Mouse (Mus musculus): ENCODE results near the gene Itprip.

Itprip gene

DNA sequence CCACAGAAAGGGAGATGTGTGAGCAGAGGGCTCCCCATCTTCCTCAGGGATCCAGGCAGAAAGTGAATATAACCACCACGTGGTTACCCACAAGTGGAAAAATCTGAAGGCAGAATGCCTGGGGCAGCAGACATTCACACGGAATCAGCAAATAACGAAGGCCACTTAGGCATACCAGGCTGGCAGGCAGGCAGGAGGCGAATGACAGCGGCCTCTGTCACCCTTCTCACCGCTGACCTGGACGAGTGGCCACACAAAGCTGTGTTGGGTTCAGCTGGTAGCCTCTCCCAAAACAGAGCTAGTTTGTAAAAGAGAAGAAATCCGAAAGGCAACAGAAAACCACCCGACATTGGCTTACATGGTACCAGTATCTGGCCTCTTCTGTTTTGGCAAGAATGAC lies 1.1 kb downstream of the Itprip start:
- in situ Hi-C loops (cut with MboI; ENCODE audit: low pct_unique_long_range_greater_than_20kb in 1 of 2, low sequenced_read_pairs in 2 of 2, unreplicated experiment in 1 of 2), result no loop called here

DNA sequence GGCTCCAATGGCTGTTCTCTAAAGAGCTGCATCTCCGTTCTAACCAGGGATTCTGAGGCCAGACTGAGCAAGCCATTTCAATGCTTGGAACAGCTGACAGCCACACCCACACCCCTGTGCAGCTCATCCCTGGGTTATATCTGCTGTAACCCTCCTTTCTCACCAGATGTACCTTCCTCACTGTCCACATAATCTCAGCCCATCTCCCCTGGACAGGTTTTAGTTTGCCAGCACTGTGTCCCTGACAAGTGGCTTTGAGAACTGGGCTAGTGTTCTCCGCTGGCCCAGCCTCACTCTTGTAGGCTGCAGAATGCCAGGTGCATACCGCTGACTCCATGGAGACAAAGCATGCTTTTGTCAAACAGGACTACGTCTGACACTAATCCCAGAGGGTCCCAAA lies 1.7 kb downstream of the Itprip start:
- in situ Hi-C loops (cut with MboI; ENCODE audit: low pct_unique_long_range_greater_than_20kb in 1 of 2, low sequenced_read_pairs in 2 of 2, unreplicated experiment in 1 of 2), result no loop called here

- in situ Hi-C loops (cut with MboI; ENCODE audit: low pct_unique_long_range_greater_than_20kb in 1 of 2, low sequenced_read_pairs in 2 of 2, unreplicated experiment in 1 of 2), result no loop called here
Measured at GRCm38 (mm10) chr19:47915251-47915650, 3.8 kb downstream of the Itprip start.

- in situ Hi-C loops (cut with MboI; ENCODE audit: low pct_unique_long_range_greater_than_20kb in 1 of 2, low sequenced_read_pairs in 2 of 2, unreplicated experiment in 1 of 2), result no loop called here
Measured at GRCm38 (mm10) chr19:47914191-47914590, 4.9 kb downstream of the Itprip start.

GRCm38 (mm10) chr19:47913344-47913743 lies 5.8 kb downstream of the Itprip start:
- in situ Hi-C loops (cut with MboI; ENCODE audit: low pct_unique_long_range_greater_than_20kb in 1 of 2, low sequenced_read_pairs in 2 of 2, unreplicated experiment in 1 of 2), result no loop called here

DNA sequence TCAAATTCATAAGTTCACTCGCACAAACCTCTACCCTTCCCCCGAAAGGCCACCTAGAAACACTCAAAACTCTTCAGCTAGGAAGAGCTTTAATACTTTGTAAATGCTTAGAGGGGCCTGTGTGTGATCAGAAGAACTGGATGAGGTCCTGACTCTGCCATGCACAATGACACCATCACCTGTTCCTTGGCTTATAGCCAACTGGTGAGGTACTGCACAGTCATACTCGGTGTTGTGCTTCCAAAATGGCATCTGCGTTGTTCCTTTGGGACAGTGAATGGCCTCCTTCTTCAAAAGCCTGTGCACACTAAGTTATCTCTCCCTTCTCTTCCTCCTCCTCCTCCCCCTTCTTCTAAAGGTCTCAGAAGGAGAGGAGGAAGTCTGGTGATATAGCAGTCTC lies 8.3 kb downstream of the Itprip start:
- in situ Hi-C loops (cut with MboI; ENCODE audit: low pct_unique_long_range_greater_than_20kb in 1 of 2, low sequenced_read_pairs in 2 of 2, unreplicated experiment in 1 of 2), result no loop called here

DNA sequence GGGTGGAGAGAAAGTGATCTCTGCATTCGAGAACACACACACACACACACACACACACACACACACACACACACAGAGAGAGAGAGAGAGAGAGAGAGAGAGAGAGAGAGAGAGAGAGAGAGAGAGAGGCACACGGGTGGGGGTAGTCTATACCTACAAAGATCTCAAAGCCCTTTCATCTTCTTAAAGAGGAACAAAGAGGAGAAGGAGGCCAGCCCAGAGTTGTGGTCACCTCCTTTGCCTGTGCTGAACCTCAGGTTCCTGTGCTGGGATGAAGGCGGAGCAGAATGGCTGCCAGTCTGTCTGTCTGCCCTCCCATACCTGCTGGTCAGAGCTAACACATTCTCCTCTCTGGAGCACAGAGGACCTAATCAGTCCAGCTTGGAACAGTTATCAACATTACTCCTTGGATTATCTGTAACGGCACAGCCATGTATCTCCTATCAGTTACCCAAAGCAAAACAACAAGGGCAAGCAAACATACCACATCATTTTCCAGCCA lies 8.9 kb downstream of the Itprip start:
- in situ Hi-C loops (cut with MboI; ENCODE audit: low pct_unique_long_range_greater_than_20kb in 1 of 2, low sequenced_read_pairs in 2 of 2, unreplicated experiment in 1 of 2), result no loop called here

- in situ Hi-C loops (cut with MboI; ENCODE audit: low pct_unique_long_range_greater_than_20kb in 1 of 2, low sequenced_read_pairs in 2 of 2, unreplicated experiment in 1 of 2), result no loop called here
Measured at GRCm38 (mm10) chr19:47909387-47910116, 9.5 kb downstream of the Itprip start.

GRCm38 (mm10) chr19:47908961-47909371 lies 10.1 kb downstream of the Itprip start:
- in situ Hi-C loops (cut with MboI; ENCODE audit: low pct_unique_long_range_greater_than_20kb in 1 of 2, low sequenced_read_pairs in 2 of 2, unreplicated experiment in 1 of 2), result no loop called here

DNA sequence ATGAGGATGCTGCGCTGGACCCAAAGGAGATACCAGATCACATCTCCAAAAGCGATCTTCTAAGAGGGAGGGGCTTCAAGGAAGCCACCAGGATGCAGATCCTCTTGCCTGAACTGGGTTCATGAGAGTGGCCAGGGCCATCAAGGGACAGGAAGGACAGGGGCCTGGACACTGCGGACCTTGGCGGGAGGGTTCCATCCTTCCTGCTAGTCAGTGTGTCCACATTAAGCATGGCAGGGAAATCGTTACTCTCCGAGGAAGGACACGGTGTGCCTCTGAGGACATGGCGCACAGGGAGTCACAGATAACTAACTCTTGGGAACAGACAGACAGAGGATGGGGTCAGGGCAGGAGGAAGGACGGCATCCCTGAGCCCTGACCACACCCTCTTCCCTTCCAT lies 11.5 kb downstream of the Itprip start:
- in situ Hi-C loops (cut with MboI; ENCODE audit: low pct_unique_long_range_greater_than_20kb in 1 of 2, low sequenced_read_pairs in 2 of 2, unreplicated experiment in 1 of 2), result no loop called here

DNA sequence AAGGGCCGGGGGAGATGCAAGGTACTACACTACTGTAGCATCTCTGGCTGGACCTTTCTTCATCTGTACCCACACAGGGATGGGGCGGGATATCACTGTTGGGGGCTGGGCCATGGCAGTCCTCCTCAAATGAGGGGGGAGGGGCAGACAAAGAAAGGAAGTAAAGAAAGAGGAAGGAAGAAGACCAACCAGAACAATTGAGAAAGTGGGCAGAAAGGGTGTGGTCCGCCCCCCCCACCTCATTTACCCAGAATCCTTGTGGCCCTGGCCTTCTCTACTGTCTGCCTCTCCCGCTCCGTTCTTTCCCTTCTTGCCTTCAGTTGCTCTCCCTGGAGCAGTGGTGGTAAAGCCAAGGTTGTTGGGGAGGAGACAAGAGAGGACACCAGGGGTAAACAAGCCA lies 13.5 kb downstream of the Itprip start:
- in situ Hi-C loops (cut with MboI; ENCODE audit: low pct_unique_long_range_greater_than_20kb in 1 of 2, low sequenced_read_pairs in 2 of 2, unreplicated experiment in 1 of 2), result no loop called here

DNA sequence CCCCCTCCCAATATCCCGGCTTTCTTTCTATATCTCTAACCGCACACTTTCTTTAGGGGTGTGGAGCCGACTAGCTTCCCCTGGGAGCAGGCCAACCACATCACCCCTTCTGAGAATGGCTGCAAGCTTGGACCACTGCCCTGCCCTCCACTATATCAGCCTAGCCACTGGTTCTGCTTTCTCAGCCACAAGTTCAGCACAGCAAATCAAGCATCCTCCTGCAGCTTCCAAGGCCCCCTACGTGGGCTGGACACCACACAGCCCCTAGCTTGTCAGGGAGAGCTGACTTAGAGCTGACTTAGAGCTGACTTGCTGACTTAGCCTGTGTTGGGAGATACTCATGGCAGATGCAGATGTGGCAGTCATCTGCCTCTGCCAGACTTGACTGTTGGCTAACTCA lies 14.0 kb downstream of the Itprip start:
- in situ Hi-C loops (cut with MboI; ENCODE audit: low pct_unique_long_range_greater_than_20kb in 1 of 2, low sequenced_read_pairs in 2 of 2, unreplicated experiment in 1 of 2), result no loop called here

DNA sequence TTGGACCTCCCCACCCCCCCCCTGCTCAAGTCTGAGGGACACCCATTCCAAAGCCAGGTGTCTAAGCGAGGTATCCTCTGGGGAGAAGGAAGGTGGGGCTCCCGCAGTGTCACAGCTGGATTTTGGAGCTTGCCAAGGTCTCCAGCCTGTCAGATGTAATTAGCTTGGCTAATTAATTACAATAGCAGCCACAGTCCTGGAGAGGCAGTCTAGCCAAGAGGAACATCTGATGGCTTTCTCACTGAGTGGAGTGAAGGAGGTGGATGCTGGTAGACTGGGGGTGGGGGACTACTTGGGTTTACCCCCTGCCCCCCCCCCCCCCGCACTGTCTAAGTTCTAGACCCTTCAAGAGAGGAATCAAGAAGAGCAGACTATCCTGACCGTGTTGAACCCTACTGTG lies 15.4 kb downstream of the Itprip start:
- in situ Hi-C loops (cut with MboI; ENCODE audit: low pct_unique_long_range_greater_than_20kb in 1 of 2, low sequenced_read_pairs in 2 of 2, unreplicated experiment in 1 of 2), result no loop called here

- in situ Hi-C loops (cut with MboI; ENCODE audit: low pct_unique_long_range_greater_than_20kb in 1 of 2, low sequenced_read_pairs in 2 of 2, unreplicated experiment in 1 of 2), result no loop called here
Measured at GRCm38 (mm10) chr19:47902316-47903201, 16.5 kb downstream of the Itprip start.

- in situ Hi-C loops (cut with MboI; ENCODE audit: low pct_unique_long_range_greater_than_20kb in 1 of 2, low sequenced_read_pairs in 2 of 2, unreplicated experiment in 1 of 2), result no loop called here
Measured at GRCm38 (mm10) chr19:47900558-47900957, 18.5 kb downstream of the Itprip start.

GRCm38 (mm10) chr19:47900012-47900411 lies 19.1 kb downstream of the Itprip start:
- in situ Hi-C loops (cut with MboI; ENCODE audit: low pct_unique_long_range_greater_than_20kb in 1 of 2, low sequenced_read_pairs in 2 of 2, unreplicated experiment in 1 of 2), result no loop called here

DNA sequence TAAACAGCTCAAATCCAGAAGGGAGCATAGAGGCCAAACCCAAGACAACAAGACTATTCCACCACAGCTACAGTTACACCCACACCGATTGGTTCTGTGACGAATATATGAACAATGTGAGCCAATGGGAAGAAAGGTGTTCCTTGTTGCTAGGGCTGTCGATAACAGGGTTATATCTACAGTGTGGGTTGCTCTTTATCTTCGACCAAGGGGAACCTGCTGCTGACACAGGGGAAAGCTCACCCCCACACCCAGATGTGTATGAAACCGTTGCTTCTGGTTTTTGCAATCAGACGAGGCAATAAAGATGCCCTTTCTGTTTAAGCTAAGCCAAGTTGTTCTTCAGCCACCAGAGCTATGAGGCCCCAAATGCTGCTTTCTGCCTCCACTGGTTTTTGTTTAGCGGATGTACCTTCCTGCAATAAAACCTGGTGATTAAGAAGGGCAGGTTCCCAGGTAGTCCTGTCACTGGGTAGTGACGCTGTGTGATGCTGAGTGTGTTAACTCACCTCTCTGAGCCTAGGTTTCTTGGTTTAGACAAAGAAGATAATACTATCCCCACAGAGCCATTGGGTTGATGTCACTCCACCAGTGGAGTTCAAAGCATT lies 20.5 kb downstream of the Itprip start:
- in situ Hi-C loops (cut with MboI; ENCODE audit: low pct_unique_long_range_greater_than_20kb in 1 of 2, low sequenced_read_pairs in 2 of 2, unreplicated experiment in 1 of 2), result no loop called here

- in situ Hi-C loops (cut with MboI; ENCODE audit: low pct_unique_long_range_greater_than_20kb in 1 of 2, low sequenced_read_pairs in 2 of 2, unreplicated experiment in 1 of 2), result no loop called here
Measured at GRCm38 (mm10) chr19:47893092-47893491, 26.0 kb downstream of the Itprip start.

- in situ Hi-C loops (cut with MboI; ENCODE audit: low pct_unique_long_range_greater_than_20kb in 1 of 2, low sequenced_read_pairs in 2 of 2, unreplicated experiment in 1 of 2), result no loop called here
Measured at GRCm38 (mm10) chr19:47891562-47892312, 27.4 kb downstream of the Itprip start.

All from mouse embryonic stem cell (cell line).